Mouse (Mus musculus): ENCODE measurements around the gene Gm49510. TPM values are rescaled to one million over a fixed set of nuclear protein-coding genes. Genes with fewer than 3 reads are reported as not detected.

The Gm49510 gene
- polyA plus RNA-seq (2015; fragmentation: Nextera tagmentation; extraction: Ambion mirVana): 0.15 and 0.16 TPM in 2 replicates

DNA sequence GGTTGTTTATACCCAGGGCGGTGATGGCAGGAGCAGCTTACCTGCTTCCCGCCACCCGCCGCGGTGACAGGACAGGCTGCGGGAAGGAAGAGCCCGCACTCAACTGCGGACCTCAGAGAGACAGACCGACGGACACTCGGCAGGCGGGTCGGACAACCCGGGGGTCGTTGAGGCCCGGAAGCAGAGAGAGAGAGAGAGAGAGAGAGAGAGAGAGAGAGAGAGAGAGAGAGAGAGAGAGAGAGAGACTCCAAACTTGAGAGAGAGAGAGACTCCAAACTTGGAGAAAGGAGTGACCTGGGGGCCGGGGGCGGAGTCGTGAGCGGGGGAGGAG is at the start of gene Gm49510:
Gene Gm49510 (plus strand): TSS at position 259 of the 331 bp plus-strand sequence.
- no peak for ATAC-seq

GRCm38 (mm10) chr15:78850059-78850824 is 49.2 kb upstream of the Gm49510 start:
- Histone ChIP-seq H3K4me2 (no peak overlapping the region), H3K9ac (no peak overlapping the region), H3K27me3 (peaks cover 23% of the 10 kb centered on the region; the same call in 1 of the 2 replicates), H3K27ac (no peak overlapping the region), H3K4me3 (no peak overlapping the region), H3K4me1 (peaks cover 3% of the 10 kb centered on the region; the same call in 1 of the 2 replicates), H3K9me3 (replicated peaks) (no peaks in the 10 kb centered on the region), H3K36me3 (ENCODE audit: poor library complexity, severe bottlenecking) (no peaks in the 10 kb centered on the region)
- 74% methylated on average over 14 of the region's 15 CpGs for WGBS
- no peak for ATAC-seq

More for the DNA sequence above, at the start of gene Gm49510:
- H3K27me3 ChIP-seq: peaks cover 27% of the 10 kb centered on the region
- H3K4me2 ChIP-seq: peak within 1 kb of the TSS; percentile 90
- H3K27ac ChIP-seq: no peak within 1 kb of the TSS
- peak within 1 kb of the TSS; percentile 53 for H3K4me3 ChIP-seq
- H3K9ac ChIP-seq: peak within 1 kb of the TSS; percentile 71
- H3K4me1 ChIP-seq: peaks cover 17% of the 10 kb centered on the region
- under 1% methylated on average over 17 of the region's 20 CpGs for WGBS
- H3K36me3 ChIP-seq (ENCODE audit: poor library complexity, severe bottlenecking): peaks cover 10% of the 10 kb centered on the region; the same call in 1 of the 2 replicates
- H3K9me3 ChIP-seq (replicated peaks): no peaks in the 10 kb centered on the region

DNA sequence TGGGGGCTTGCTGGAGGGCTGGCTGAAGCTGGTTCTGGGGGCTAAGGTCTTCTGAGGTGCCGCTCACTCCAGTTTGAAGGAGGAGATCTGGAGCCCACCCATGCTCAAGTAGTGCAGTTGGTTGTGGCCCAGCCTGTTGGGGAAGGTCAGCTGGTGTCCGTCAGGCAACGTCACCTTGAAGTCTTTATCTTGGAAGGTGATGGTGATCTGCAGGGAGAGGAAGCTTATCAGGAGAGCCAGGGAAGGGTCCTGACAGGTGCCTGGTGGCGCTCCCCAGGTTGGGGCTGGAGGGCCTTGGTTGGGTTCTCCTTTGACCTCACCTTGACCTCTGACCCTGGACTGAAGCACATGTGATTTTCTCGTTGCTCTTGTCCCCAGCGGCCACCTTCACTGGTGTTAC is 48.5 kb upstream of the Gm49510 start:
- Histone ChIP-seq H3K27ac (no peak overlapping the region), H3K4me1 (no peaks in the 10 kb centered on the region; the same call in 1 of the 2 replicates), H3K27me3 (peaks cover 16% of the 10 kb centered on the region; the same call in 1 of the 2 replicates), H3K36me3 (ENCODE audit: poor library complexity, severe bottlenecking) (no peaks in the 10 kb centered on the region), H3K4me3 (no peak overlapping the region), H3K9me3 (replicated peaks) (no peaks in the 10 kb centered on the region), H3K4me2 (no peak overlapping the region), H3K9ac (no peak overlapping the region)
- no peak for ATAC-seq
- 81% methylated on average over 6 of the region's 6 CpGs for whole genome bisulfite sequencing

- H3K27me3 ChIP-seq: peaks cover 16% of the 10 kb centered on the region; the same call in 1 of the 2 replicates
- peak; percentile 87 for ATAC-seq
- WGBS: 15% methylated on average over 13 of the region's 13 CpGs
- no peak overlapping the region for H3K9ac ChIP-seq
- no peaks in the 10 kb centered on the region for H3K36me3 ChIP-seq (ENCODE audit: poor library complexity, severe bottlenecking)
- no peak overlapping the region for H3K4me3 ChIP-seq
- no peak overlapping the region for H3K27ac ChIP-seq
- H3K9me3 ChIP-seq (replicated peaks): no peaks in the 10 kb centered on the region
- no peaks in the 10 kb centered on the region for H3K4me1 ChIP-seq
- H3K4me2 ChIP-seq: peak overlapping the region; percentile 35
Observed at GRCm38 (mm10) chr15:78851505-78852153, 47.8 kb upstream of the Gm49510 start.

GRCm38 (mm10) chr15:78855303-78855965 is 44.0 kb upstream of the Gm49510 start, which contains the start of gene Lgals2:
Lgals2 (minus strand) TSS chr15:78855529.
- no peaks in the 10 kb centered on the region for H3K36me3 ChIP-seq (ENCODE audit: poor library complexity, severe bottlenecking)
- no peak within 1 kb of the TSS for H3K27ac ChIP-seq
- ATAC-seq: no peak
- no peaks in the 10 kb centered on the region for H3K9me3 ChIP-seq (replicated peaks)
- H3K4me2 ChIP-seq: no peak within 1 kb of the TSS
- H3K27me3 ChIP-seq: 0 out of 2 replicates have a peak, but pooled peaks cover 3% of the 10 kb centered on the region
- no peak within 1 kb of the TSS for H3K9ac ChIP-seq
- 81% methylated on average over 8 of the region's 8 CpGs for WGBS
- H3K4me3 ChIP-seq: no peak within 1 kb of the TSS
- H3K4me1 ChIP-seq: no peaks in the 10 kb centered on the region

DNA sequence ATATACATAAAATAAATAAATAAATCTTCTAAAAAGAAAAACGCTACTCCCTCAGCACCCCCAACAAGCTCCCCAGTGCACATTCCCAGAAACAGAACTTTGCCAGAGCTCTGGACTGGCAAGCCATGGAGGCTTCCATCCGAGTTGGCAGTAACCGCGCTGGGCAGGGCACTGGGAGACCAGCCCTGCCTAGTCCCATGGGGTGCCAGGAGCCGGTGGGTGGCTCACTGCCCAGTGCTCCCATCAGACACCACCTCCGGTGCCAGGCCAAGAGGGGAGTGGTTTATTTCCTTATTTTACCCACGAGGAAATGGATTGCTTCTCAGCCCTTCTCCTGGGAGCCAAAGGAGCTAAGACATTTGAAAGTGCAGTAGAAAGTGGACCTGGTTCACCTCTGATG is 42.5 kb upstream of the Gm49510 start:
- no peak overlapping the region for H3K9ac ChIP-seq
- 79% methylated on average over 7 of the region's 7 CpGs for WGBS
- ATAC-seq: no peak
- no peak overlapping the region for H3K4me2 ChIP-seq
- H3K27me3 ChIP-seq: 0 out of 2 replicates have a peak, but pooled peaks cover 3% of the 10 kb centered on the region
- no peaks in the 10 kb centered on the region for H3K4me1 ChIP-seq
- no peaks in the 10 kb centered on the region for H3K36me3 ChIP-seq (ENCODE audit: poor library complexity, severe bottlenecking)
- no peak overlapping the region for H3K27ac ChIP-seq
- no peak overlapping the region for H3K4me3 ChIP-seq
- no peaks in the 10 kb centered on the region for H3K9me3 ChIP-seq (replicated peaks)

DNA sequence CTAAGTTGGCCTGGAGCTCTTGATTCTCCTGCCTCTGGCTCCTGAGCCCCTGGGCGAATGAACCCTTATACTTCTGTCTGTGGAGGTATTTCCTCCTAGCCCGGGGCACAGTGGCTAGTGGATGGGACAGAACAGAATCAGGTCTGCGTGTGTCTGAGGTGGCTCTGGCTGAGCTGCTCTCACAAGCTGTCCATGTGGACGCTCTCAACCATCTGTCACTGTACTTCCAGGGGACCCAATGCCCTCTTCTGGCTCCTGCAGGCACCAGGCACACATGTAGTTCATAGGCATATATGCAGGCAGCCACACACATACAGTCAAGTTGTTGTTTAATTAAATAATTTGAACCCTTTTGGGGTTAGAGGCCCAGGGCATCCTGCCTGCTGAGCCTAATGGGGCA is 40.2 kb upstream of the Gm49510 start:
- no peak for ATAC-seq
- peaks cover 9% of the 10 kb centered on the region; the same call in 1 of the 2 replicates for H3K4me1 ChIP-seq
- H3K27me3 ChIP-seq: 0 out of 2 replicates have a peak, but pooled peaks cover 3% of the 10 kb centered on the region
- no peak overlapping the region for H3K4me3 ChIP-seq
- H3K36me3 ChIP-seq (ENCODE audit: poor library complexity, severe bottlenecking): no peaks in the 10 kb centered on the region
- no peaks in the 10 kb centered on the region for H3K9me3 ChIP-seq (replicated peaks)
- no peak overlapping the region for H3K27ac ChIP-seq
- no peak overlapping the region for H3K9ac ChIP-seq
- no peak overlapping the region for H3K4me2 ChIP-seq
- 85% methylated on average over 4 of the region's 4 CpGs for WGBS

DNA sequence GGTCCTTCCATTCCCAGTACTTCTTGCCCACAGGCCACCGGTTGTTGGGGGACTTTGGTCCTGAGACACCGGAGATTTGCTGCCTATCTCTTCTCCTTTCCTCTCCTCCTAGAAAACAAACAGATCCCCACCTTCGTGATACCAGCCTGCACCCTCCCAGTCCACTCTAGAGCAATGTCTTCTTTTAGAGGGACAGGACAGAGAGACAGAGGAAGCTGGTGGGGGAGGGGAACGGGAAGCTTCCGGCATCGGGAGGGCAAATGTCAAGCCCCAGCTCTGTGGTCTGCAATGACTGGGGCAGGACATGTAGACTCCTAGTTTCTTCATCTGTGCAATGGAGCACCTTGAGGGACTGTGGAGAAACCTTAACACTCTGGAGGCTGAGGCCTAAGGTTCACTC is 39.8 kb upstream of the Gm49510 start:
- Histone ChIP-seq H3K9me3 (replicated peaks) (no peaks in the 10 kb centered on the region), H3K27ac (no peak overlapping the region), H3K36me3 (ENCODE audit: poor library complexity, severe bottlenecking) (no peaks in the 10 kb centered on the region), H3K4me1 (peaks cover 9% of the 10 kb centered on the region; the same call in 1 of the 2 replicates), H3K9ac (no peak overlapping the region), H3K27me3 (no peaks in the 10 kb centered on the region), H3K4me2 (no peak overlapping the region), H3K4me3 (no peak overlapping the region)
- 86% methylated on average over 6 of the region's 6 CpGs for WGBS
- ATAC-seq: no peak

GRCm38 (mm10) chr15:78862280-78862679 is 37.2 kb upstream of the Gm49510 start:
- H3K4me2 ChIP-seq: no peak overlapping the region
- no peak overlapping the region for H3K27ac ChIP-seq
- H3K9ac ChIP-seq: no peak overlapping the region
- H3K9me3 ChIP-seq (replicated peaks): no peaks in the 10 kb centered on the region
- H3K27me3 ChIP-seq: no peaks in the 10 kb centered on the region
- 91% methylated on average over 5 of the region's 5 CpGs for WGBS
- H3K4me1 ChIP-seq: peaks cover 9% of the 10 kb centered on the region; the same call in 1 of the 2 replicates
- H3K4me3 ChIP-seq: no peak overlapping the region
- no peak for ATAC-seq
- no peaks in the 10 kb centered on the region for H3K36me3 ChIP-seq (ENCODE audit: poor library complexity, severe bottlenecking)

GRCm38 (mm10) chr15:78863154-78863553 is 36.3 kb upstream of the Gm49510 start:
- H3K9ac ChIP-seq: no peak overlapping the region
- no peak overlapping the region for H3K4me3 ChIP-seq
- H3K4me2 ChIP-seq: no peak overlapping the region
- no peaks in the 10 kb centered on the region for H3K27me3 ChIP-seq
- no peak overlapping the region for H3K27ac ChIP-seq
- no peak for ATAC-seq
- peaks cover 14% of the 10 kb centered on the region for H3K4me1 ChIP-seq
- no peaks in the 10 kb centered on the region for H3K9me3 ChIP-seq (replicated peaks)
- H3K36me3 ChIP-seq (ENCODE audit: poor library complexity, severe bottlenecking): no peaks in the 10 kb centered on the region
- 62% methylated on average over 2 of the region's 2 CpGs for WGBS

DNA sequence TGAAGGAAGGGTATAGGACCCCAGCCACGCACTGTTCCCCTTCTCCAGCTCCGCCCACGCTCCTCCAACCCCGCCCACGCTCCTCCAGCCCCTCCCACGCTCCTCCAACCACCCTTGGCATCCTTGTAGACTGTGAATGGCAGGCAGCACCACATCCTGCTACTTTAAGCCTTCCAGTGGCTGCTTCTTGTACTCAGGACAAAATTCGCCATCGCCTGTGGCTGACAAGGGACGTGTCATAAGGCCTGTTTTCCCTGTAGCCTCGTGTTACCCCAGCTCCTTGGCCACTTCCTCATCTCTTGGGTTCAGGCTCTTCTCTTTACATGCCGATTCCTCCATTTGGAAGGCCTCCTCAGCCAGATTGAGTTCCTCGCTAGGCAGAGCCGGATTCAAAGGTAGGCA is 35.6 kb upstream of the Gm49510 start:
- Histone ChIP-seq H3K4me3 (no peak overlapping the region), H3K27me3 (no peaks in the 10 kb centered on the region), H3K9me3 (replicated peaks) (no peaks in the 10 kb centered on the region), H3K4me1 (peaks cover 21% of the 10 kb centered on the region), H3K27ac (no peak overlapping the region), H3K36me3 (ENCODE audit: poor library complexity, severe bottlenecking) (no peaks in the 10 kb centered on the region), H3K4me2 (no peak overlapping the region), H3K9ac (no peak overlapping the region)
- WGBS: 48% methylated on average over 13 of the region's 13 CpGs
- no peak for ATAC-seq

DNA sequence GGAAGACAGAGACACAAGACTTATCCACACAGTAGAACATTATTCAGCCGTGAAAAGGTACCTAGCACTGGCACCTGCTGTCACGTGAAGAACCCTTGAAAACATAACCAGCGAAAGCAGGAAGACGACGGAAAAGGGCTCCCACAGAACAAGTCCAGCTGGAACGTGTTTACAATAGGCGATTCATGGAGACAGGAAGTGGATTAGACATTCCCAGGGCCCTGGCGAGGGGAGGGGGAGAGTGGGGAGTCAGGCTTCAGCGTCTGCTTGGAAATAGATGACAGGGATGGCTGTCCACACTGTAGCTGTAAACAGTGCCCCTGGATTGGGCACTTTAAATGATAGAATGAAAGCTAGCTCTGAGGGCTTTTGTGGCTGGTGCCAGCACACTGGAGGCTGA is 31.1 kb upstream of the Gm49510 start:
- WGBS: 17% methylated on average over 9 of the region's 9 CpGs
- Histone ChIP-seq H3K4me2 (peak overlapping the region; percentile 10; the same call in 1 of the 2 replicates), H3K4me1 (peaks cover 23% of the 10 kb centered on the region), H3K27ac (peak overlapping the region; percentile 72), H3K9ac (0 out of 2 replicates have a peak overlapping the region, but pooled peaks have one; percentile 18), H3K9me3 (replicated peaks) (no peaks in the 10 kb centered on the region), H3K27me3 (no peaks in the 10 kb centered on the region), H3K36me3 (ENCODE audit: poor library complexity, severe bottlenecking) (no peaks in the 10 kb centered on the region), H3K4me3 (no peak overlapping the region)
- peak; percentile 84 for ATAC-seq

Data from forebrain, embryonic 13.5 days (tissue).